Mouse (Mus musculus) lung, adult 2 months (tissue): ENCODE measurements around the gene Dnajc9. TPM values are rescaled to one million over a fixed set of nuclear protein-coding genes. Genes with fewer than 3 reads are reported as not detected.

Experiments used
- DNase-seq: peaks from one replicate; pipeline ENCODE4 v3.0.0; 2022
- H3K4me1 ChIP-seq: fragments of 200-500 bp; 2 replicates; pipeline ENCODE4 v1.6.1; 2011; ENCODE audit warnings: low read length; ENCODE audit not compliant: control insufficient read depth, insufficient read depth
- H3K4me3 ChIP-seq: fragments of 200-500 bp; replicated peaks from 2 replicates; pipeline ENCODE3; 2011; ENCODE audit warnings: low read depth, mild to moderate bottlenecking, control low read depth, low read length; ENCODE audit errors: extremely low read depth
- CTCF ChIP-seq: fragments of 200-500 bp; IDR thresholded peaks from 2 replicates; pipeline ENCODE4 v1.5.1; 2011; ENCODE audit warnings: mild to moderate bottlenecking, low read length, control low read depth; ENCODE audit not compliant: insufficient read depth
- POLR2A ChIP-seq: fragments of 200-500 bp; IDR thresholded peaks from 2 replicates; pipeline ENCODE4 v1.6.1; 2011; ENCODE audit warnings: low read depth, mild to moderate bottlenecking, control low read depth, low read length, borderline replicate concordance; ENCODE audit errors: extremely low read depth
- WGBS: fragments of 180-500 bp; shearing (Covaris S2); methylation state at CpG from one replicate; pipeline ENCODE4 v1.1.7; 2018; 5-methylcytosine and 5-hydroxymethylcytosine counted together
- polyA plus RNA-seq: library from polyadenylated mRNA; depleted of rRNA; stranded (reverse); fragments of >200 nt; gene quantifications from 2 replicates; pipeline ENCODE4 v1.2.3, GENCODE M21; 2012; rRNA removed

The Dnajc9 gene
- polyA plus RNA-seq: 17.5 and 24.6 TPM in 2 replicates

GRCm38 (mm10) chr14:20388441-20389129 lies at the start of gene Dnajc9:
Gene Dnajc9 (minus strand): TSS chr14:20388910.
- peak; percentile 85; the same call in 1 of the 2 replicates for TF ChIP-seq POLR2A
- no peak for TF ChIP-seq CTCF
- under 1% methylated on average over 59 of the region's 59 CpGs for WGBS
- H3K4me3 ChIP-seq: peak within 1 kb of the TSS; percentile 86
- peak; percentile 96 for DNase-seq
- peaks cover 6% of the 10 kb centered on the region for H3K4me1 ChIP-seq

- no peak for DNase-seq
- TF ChIP-seq POLR2A (no peak), CTCF (no peak)
- no peak overlapping the region for H3K4me3 ChIP-seq
- whole genome bisulfite sequencing: 61% methylated on average over 6 of the region's 6 CpGs
- no peaks in the 10 kb centered on the region for H3K4me1 ChIP-seq
Observed at GRCm38 (mm10) chr14:20436976-20437375, 48.3 kb upstream of the Dnajc9 start.

GRCm38 (mm10) chr14:20432420-20432819 lies 43.7 kb upstream of the Dnajc9 start:
- WGBS: 76% methylated on average over 4 of the region's 4 CpGs
- Histone ChIP-seq H3K4me3 (no peak overlapping the region), H3K4me1 (no peaks in the 10 kb centered on the region)
- no peak for DNase-seq
- TF ChIP-seq POLR2A: no peak
- TF ChIP-seq CTCF: no peak

GRCm38 (mm10) chr14:20431726-20432125 lies 43.0 kb upstream of the Dnajc9 start:
- no peak for DNase-seq
- Histone ChIP-seq H3K4me3 (no peak overlapping the region), H3K4me1 (no peaks in the 10 kb centered on the region)
- TF ChIP-seq POLR2A (no peak), CTCF (no peak)
- 40% methylated on average over 6 of the region's 6 CpGs for WGBS

- no peak overlapping the region for H3K4me3 ChIP-seq
- no peak for DNase-seq
- 29% methylated on average over 1 of the region's 1 CpGs for WGBS
- no peak for TF ChIP-seq POLR2A
- no peak for TF ChIP-seq CTCF
- H3K4me1 ChIP-seq: no peaks in the 10 kb centered on the region
Observed at GRCm38 (mm10) chr14:20429833-20430232, 41.1 kb upstream of the Dnajc9 start.

- no peak for DNase-seq
- Histone ChIP-seq H3K4me1 (no peaks in the 10 kb centered on the region), H3K4me3 (no peak overlapping the region)
- 25% methylated on average over 1 of the region's 1 CpGs for WGBS
- TF ChIP-seq POLR2A (no peak), CTCF (no peak)
Observed at GRCm38 (mm10) chr14:20428593-20428992, 39.9 kb upstream of the Dnajc9 start.

GRCm38 (mm10) chr14:20423046-20423445 lies 34.3 kb upstream of the Dnajc9 start:
- no peaks in the 10 kb centered on the region for H3K4me1 ChIP-seq
- no peak for DNase-seq
- TF ChIP-seq CTCF (no peak), POLR2A (no peak)
- WGBS: 88% methylated on average over 6 of the region's 6 CpGs
- no peak overlapping the region for H3K4me3 ChIP-seq

GRCm38 (mm10) chr14:20422257-20422656 lies 33.5 kb upstream of the Dnajc9 start:
- no peak for DNase-seq
- 35% methylated on average over 7 of the region's 7 CpGs for WGBS
- Histone ChIP-seq H3K4me1 (no peaks in the 10 kb centered on the region), H3K4me3 (no peak overlapping the region)
- no peak for TF ChIP-seq CTCF
- no peak for TF ChIP-seq POLR2A

- peak; percentile 54 for TF ChIP-seq CTCF
- TF ChIP-seq POLR2A: no peak
- no peak overlapping the region for H3K4me3 ChIP-seq
- no peak for DNase-seq
- H3K4me1 ChIP-seq: no peaks in the 10 kb centered on the region
- WGBS: 60% methylated on average over 1 of the region's 1 CpGs
Observed at GRCm38 (mm10) chr14:20400071-20400470, 11.4 kb upstream of the Dnajc9 start.

GRCm38 (mm10) chr14:20398864-20399263 lies 10.2 kb upstream of the Dnajc9 start:
- TF ChIP-seq POLR2A (no peak), CTCF (peak; percentile 29; the same call in 1 of the 2 replicates)
- WGBS: 31% methylated on average over 4 of the region's 4 CpGs
- H3K4me3 ChIP-seq: no peak overlapping the region
- no peak for DNase-seq
- H3K4me1 ChIP-seq: no peaks in the 10 kb centered on the region
